Mouse (Mus musculus): ENCODE results near the gene Ankrd49.

- no peak for TF ChIP-seq CTCF (IDR thresholded peaks at IDR 0.05; ENCODE audit: low read depth, low read length)
- no peak for TF ChIP-seq POLR2A (IDR thresholded peaks at IDR 0.05; ENCODE audit: borderline replicate concordance, low read depth, low read length)
Measured at GRCm38 (mm10) chr9:14753947-14754346, 30.7 kb downstream of the Ankrd49 start.
